Mouse (Mus musculus) left cerebral cortex, adult 2 months (tissue): Measurements from ENCODE around the gene Slc25a4. TPM values are rescaled to one million over a fixed set of nuclear protein-coding genes. Genes with fewer than 3 reads are reported as not detected.

Source experiments
- DNase-seq, 2 experiments: peaks; one replicate each; pipeline ENCODE4 v3.0.0; 2021 to 2022; ENCODE audit warnings: low spot score in 2 of 2, mixed read lengths in 1 of 2; ENCODE audit errors: extremely low spot score in 1 of 2
- H3K27ac ChIP-seq: fragments of 200-600 bp; 2 replicates; pipeline ENCODE4 v1.8.1; 2022
- H3K4me3 ChIP-seq: fragments of 200-600 bp; 2 replicates; pipeline ENCODE4 v1.8.1; 2022
- CTCF ChIP-seq: fragments of 200-600 bp; IDR thresholded peaks from 2 replicates; pipeline ENCODE4 v1.8.1; 2022; ENCODE audit warnings: antibody characterized with exemption, mild to moderate bottlenecking, moderate library complexity
- intact Hi-C: fragments of 180-260 bp; cut with DNase I; formaldehyde crosslinking; loops from one replicate; pipeline ENCODE4 v1.15.1; 2025
- total RNA-seq, 2 experiments: library from RNA; stranded (reverse); gene quantifications; 2 replicates each; pipeline ENCODE4 v1.2.3; 2021

Gene Slc25a4
- total RNA-seq, 2 experiments from 2014 or later: 535 to 559 TPM

- intact Hi-C loops: no loop called here
Measured at GRCm38 (mm10) chr8:46226622-46227021, 15.5 kb upstream of the Slc25a4 start.

GRCm38 (mm10) chr8:46225501-46225900, 14.4 kb upstream of the Slc25a4 start:
- no peak overlapping the region for H3K4me3 ChIP-seq
- no peak overlapping the region for H3K27ac ChIP-seq
- intact Hi-C loops: no loop called here
- TF ChIP-seq CTCF: no peak
- DNase-seq: no peak

More at GRCm38 (mm10) chr8:46226622-46227021, 15.5 kb upstream of the Slc25a4 start:
- TF ChIP-seq CTCF: no peak
- DNase-seq: no peak
- Histone ChIP-seq H3K27ac (no peak overlapping the region), H3K4me3 (no peak overlapping the region)

- Histone ChIP-seq H3K27ac (no peak overlapping the region), H3K4me3 (no peak overlapping the region)
- no peak for DNase-seq
- no peak for TF ChIP-seq CTCF
- intact Hi-C loops: no loop called here
Measured at GRCm38 (mm10) chr8:46220566-46220965, 9.5 kb upstream of the Slc25a4 start.

DNA sequence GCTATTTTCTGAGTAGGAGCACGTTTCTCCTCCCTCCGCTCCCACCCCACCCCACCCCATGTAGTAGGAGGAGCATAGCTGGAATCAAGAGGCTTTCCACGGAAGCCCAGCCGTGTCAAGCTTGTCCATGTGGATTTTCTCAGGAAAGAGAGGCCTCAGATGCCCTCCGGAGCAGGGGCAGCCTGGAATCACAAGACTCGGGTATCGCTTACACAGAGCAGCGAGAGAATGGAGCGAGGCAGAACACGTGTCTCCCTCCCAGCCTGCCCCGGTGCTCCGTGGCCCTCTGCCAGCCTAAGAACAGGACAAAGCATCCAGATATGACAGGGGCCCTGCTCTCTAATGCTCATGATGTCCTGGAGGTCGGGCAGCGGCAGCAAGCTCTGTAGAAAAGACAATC, 5.8 kb upstream of the Slc25a4 start:
- H3K27ac ChIP-seq: peak overlapping the region; percentile 29
- DNase-seq: peak; percentile 54
- peak overlapping the region; percentile 42 for H3K4me3 ChIP-seq
- TF ChIP-seq CTCF: no peak
- intact Hi-C loops: no loop called here

GRCm38 (mm10) chr8:46213971-46214480, 2.9 kb upstream of the Slc25a4 start:
- intact Hi-C loops: no loop called here
- Histone ChIP-seq H3K4me3 (no peak overlapping the region), H3K27ac (no peak overlapping the region)
- no peak for DNase-seq
- no peak for TF ChIP-seq CTCF

GRCm38 (mm10) chr8:46212194-46212593, 1.1 kb upstream of the Slc25a4 start:
- H3K27ac ChIP-seq: no peak overlapping the region
- intact Hi-C loops: no loop called here

DNA sequence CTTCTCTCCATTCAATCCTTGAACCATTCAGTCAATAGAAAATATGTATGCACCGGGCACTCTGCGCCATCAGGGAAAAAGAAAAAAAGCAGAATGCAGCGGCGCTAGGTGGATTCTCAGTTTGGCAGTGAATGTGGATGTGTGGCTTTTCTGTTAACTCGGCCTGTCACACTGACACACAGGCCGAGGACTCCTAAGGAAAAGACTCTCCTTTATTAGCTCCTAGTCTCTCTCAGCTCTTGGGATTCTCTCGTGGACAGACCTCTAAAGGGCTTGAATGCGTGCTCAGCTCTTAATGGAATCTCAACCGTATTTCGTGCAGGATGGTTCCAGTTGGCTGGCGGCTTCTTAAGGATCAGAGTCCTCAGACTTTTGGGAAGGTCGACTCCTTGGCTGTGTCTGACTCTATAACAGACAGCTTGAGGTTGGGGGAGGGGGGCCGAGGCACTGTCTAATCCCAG, 557 bp upstream of the Slc25a4 start:
- DNase-seq: peak in 1 of 2 experiments; percentile 26
- peak overlapping the region; percentile 61 for H3K4me3 ChIP-seq
- no peak for TF ChIP-seq CTCF
- intact Hi-C loops: loop anchor here (1.0 to 2.0 kb wide), 3 partner anchors 49 to 340 kb away; partner anchors contain the start of gene Lrp2bp
- peak overlapping the region; percentile 99 for H3K27ac ChIP-seq

More at GRCm38 (mm10) chr8:46212194-46212593, 1.1 kb upstream of the Slc25a4 start:
- DNase-seq: no peak
- no peak overlapping the region for H3K4me3 ChIP-seq
- TF ChIP-seq CTCF: no peak

DNA sequence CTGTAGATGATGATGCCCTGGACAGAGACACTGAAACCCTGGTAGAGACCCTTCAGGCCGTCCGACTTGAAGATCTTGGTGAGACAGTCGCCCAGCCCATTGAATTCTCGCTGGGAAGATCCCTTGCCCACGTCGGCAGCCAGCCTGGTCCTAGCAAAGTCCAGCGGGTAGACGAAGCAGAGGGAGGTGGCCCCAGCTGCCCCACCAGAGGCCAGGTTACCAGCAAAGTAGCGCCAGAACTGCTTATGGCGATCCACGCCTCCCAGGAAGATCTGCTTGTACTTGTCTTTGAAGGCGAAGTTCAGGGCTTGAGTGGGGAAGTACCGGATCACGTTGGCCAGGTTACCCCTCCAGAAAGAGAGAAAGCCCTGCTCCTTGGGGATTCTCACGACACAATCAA, 2.0 kb downstream of the Slc25a4 start:
- intact Hi-C loops: no loop called here
- Histone ChIP-seq H3K4me3 (peak overlapping the region; percentile 61), H3K27ac (peak overlapping the region; percentile 99)
- DNase-seq: no peak
- TF ChIP-seq CTCF: no peak

DNA sequence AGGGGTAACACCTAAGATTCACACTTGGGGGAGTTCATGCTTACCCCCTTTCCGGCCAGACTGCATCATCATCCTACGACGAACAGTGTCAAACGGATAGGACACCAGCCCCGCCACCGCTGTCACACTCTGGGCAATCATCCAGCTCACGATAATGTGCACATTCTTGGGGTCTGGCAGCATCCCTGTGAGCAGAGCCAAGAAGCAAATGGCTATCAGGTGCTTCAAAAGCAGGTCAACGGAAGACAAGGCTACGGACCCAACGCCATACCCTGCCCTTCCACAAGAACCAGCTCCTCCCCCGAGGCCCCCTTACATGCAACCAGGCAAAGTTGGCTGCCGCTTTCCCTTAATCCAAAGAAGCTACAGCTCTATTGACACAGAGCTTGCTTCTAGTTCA, 2.7 kb downstream of the Slc25a4 start:
- Histone ChIP-seq H3K4me3 (peak overlapping the region; percentile 61), H3K27ac (peak overlapping the region; percentile 99)
- intact Hi-C loops: no loop called here
- DNase-seq: peak; percentile 52 to 56
- no peak for TF ChIP-seq CTCF

DNA sequence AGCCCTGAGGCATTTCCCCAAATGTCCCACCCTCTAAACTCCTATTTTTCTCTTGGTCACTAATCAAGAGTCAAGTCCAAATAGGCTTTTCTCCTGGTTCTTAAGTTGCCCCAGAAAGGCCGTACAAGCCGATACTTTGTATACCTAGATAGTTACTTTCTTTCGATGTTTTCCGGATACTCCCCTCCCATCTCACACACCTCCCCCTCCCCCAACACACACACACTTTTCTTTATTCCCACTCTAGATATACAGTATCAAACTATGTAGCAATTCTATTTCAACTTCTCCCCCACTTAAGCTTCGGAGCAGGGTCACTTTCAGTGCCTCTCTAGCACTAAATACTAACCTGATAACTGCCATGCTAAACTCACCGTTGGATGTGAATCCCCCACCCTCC, 5.0 kb downstream of the Slc25a4 start:
- intact Hi-C loops: no loop called here
- TF ChIP-seq CTCF: no peak

GRCm38 (mm10) chr8:46204974-46205640, 6.0 kb downstream of the Slc25a4 start:
- no peak for TF ChIP-seq CTCF
- Histone ChIP-seq H3K4me3 (no peak overlapping the region), H3K27ac (no peak overlapping the region)
- DNase-seq: no peak
- intact Hi-C loops: no loop called here

More for the DNA sequence above, 5.0 kb downstream of the Slc25a4 start:
- no peak for DNase-seq
- Histone ChIP-seq H3K4me3 (no peak overlapping the region), H3K27ac (no peak overlapping the region)

DNA sequence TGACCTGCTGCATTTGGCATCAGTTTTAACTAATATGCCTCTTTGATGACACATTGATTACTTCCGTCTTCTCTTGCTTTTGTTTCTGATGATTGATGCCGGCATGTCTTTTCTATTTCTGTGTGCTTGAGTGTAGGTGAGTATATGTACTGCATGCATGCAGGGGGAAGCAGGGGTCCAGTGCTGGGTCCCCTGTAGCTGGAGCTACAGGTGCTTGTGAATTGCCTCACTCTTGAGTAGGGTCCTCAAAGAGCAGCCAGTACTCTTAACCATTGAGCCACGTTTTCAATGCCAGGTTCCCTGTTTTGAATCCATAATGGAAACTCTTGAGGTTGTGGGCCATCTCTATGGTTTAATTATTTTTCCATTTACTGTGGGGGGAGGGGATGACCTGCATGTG, 6.8 kb downstream of the Slc25a4 start:
- intact Hi-C loops: no loop called here
- TF ChIP-seq CTCF: no peak
- no peak overlapping the region for H3K4me3 ChIP-seq
- no peak overlapping the region for H3K27ac ChIP-seq
- DNase-seq: no peak

GRCm38 (mm10) chr8:46202350-46202749, 8.7 kb downstream of the Slc25a4 start:
- intact Hi-C loops: no loop called here
- no peak for DNase-seq
- Histone ChIP-seq H3K27ac (no peak overlapping the region), H3K4me3 (no peak overlapping the region)
- TF ChIP-seq CTCF: peak; percentile 32
